Mouse (Mus musculus) hindbrain, embryonic 15.5 days (tissue): ENCODE data around the gene Tyw5. TPM values are rescaled to one million over a fixed set of nuclear protein-coding genes. Genes with fewer than 3 reads are reported as not detected.

Experiments used
- ATAC-seq: fragments of 200-750 bp; cut with Nextera tagmentation; 2 replicates; pipeline ENCODE4 v1.8.0; 2017; ENCODE audit warnings: low read depth, moderate number of reproducible peaks, moderate TSS enrichment; ENCODE audit not compliant: low FRiP score
- H3K27ac ChIP-seq: fragments of 300-500 bp; sonication (generic); replicated peaks from 2 replicates; pipeline ENCODE4 v1.5.1; 2015; ENCODE audit warnings: mild to moderate bottlenecking, inconsistent platforms
- H3K27me3 ChIP-seq: fragments of 300-500 bp; sonication (generic); 2 replicates; pipeline ENCODE4 v1.6.1; 2015; ENCODE audit warnings: control low read depth, inconsistent platforms
- H3K36me3 ChIP-seq: fragments of 300-500 bp; sonication (generic); 2 replicates; pipeline ENCODE4 v1.6.1; 2015; ENCODE audit warnings: control low read depth, inconsistent platforms
- H3K4me1 ChIP-seq: fragments of 300-500 bp; sonication (generic); replicated peaks from 2 replicates; pipeline ENCODE4 v1.6.1; 2015; ENCODE audit warnings: control low read depth, inconsistent platforms
- H3K4me2 ChIP-seq: fragments of 300-500 bp; sonication (generic); 2 replicates; pipeline ENCODE4 v1.6.1; 2015; ENCODE audit warnings: moderate library complexity, mild to moderate bottlenecking, inconsistent platforms
- H3K4me3 ChIP-seq: fragments of 300-500 bp; sonication (generic); 2 replicates; pipeline ENCODE4 v1.5.1; 2015; ENCODE audit warnings: mild to moderate bottlenecking, inconsistent platforms
- H3K9ac ChIP-seq: fragments of 300-500 bp; sonication (generic); 2 replicates; pipeline ENCODE4 v1.6.1; 2015; ENCODE audit warnings: inconsistent platforms
- H3K9me3 ChIP-seq: fragments of 300-500 bp; sonication (generic); 2 replicates; pipeline ENCODE4 v1.6.1; 2016; ENCODE audit warnings: control low read depth, inconsistent platforms
- WGBS: fragments of 180-500 bp; shearing (Covaris S2); methylation state at CpG from one replicate; pipeline ENCODE4 v1.1.7; 2015; 5-methylcytosine and 5-hydroxymethylcytosine counted together
- polyA plus RNA-seq: library from polyadenylated mRNA; unstranded; fragments of >200 nt; fragmentation: Nextera tagmentation; extraction: Ambion mirVana; gene quantifications from 2 replicates; pipeline ENCODE4 v1.2.1, GENCODE M21; 2015

Tyw5 gene
- polyA plus RNA-seq, 1 experiment from 2014 or later: 26.8 TPM

DNA sequence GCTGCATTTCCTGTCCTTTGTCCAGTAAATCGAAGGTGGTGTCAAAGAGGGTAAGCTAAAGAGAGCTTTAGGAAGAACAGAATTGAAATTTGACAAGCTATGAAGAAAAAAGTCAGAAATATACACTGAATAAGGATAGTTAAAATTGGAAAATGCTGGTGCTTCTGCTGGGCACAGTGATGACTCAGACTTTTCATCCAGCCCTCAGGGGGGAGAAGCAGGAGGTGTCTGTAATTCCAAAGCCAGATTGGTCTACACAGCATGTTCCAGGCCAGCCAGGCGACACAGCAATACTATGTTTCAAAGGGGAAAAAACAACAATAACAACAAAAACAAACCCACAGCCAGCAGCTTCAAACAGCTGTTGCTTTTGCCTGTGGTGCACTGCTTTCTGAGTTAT is 6.5 kb upstream of the Tyw5 start:
- H3K9ac ChIP-seq: no peak overlapping the region
- no peak overlapping the region for H3K4me2 ChIP-seq
- H3K9me3 ChIP-seq: no peaks in the 10 kb centered on the region
- H3K4me3 ChIP-seq: no peak overlapping the region
- ATAC-seq: no peak
- H3K36me3 ChIP-seq: peaks cover 47% of the 10 kb centered on the region
- H3K4me1 ChIP-seq: peaks cover 14% of the 10 kb centered on the region
- WGBS: 88% methylated on average over 2 of the region's 2 CpGs
- no peak overlapping the region for H3K27ac ChIP-seq
- H3K27me3 ChIP-seq: no peaks in the 10 kb centered on the region

GRCm38 (mm10) chr1:57408994-57409393 is 2.1 kb upstream of the Tyw5 start:
- WGBS: 93% methylated on average over 2 of the region's 2 CpGs
- peaks cover 37% of the 10 kb centered on the region for H3K4me1 ChIP-seq
- no peak for ATAC-seq
- no peak overlapping the region for H3K4me3 ChIP-seq
- H3K27me3 ChIP-seq: no peaks in the 10 kb centered on the region
- no peak overlapping the region for H3K9ac ChIP-seq
- peaks cover 25% of the 10 kb centered on the region for H3K36me3 ChIP-seq
- H3K4me2 ChIP-seq: peak overlapping the region; percentile 93
- H3K9me3 ChIP-seq: no peaks in the 10 kb centered on the region
- no peak overlapping the region for H3K27ac ChIP-seq

DNA sequence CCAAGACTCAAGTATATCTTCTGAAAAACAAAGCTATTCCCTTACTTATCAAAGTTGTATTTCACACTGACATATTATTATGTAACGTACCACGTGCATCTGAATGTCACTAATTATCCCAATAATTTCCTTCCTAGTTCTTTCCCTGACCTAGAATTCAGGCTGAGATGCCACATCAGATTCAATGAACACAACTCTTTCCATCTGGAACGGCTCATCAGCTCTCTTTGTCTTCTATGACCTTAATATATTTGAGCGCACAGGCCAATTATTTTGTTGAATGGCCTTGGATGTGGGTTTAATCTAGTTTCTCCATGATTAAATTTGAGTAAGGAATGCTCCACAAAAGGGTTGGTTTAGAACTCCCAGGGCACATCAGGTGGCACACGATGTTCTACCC is 4.8 kb downstream of the Tyw5 start:
- no peaks in the 10 kb centered on the region for H3K27me3 ChIP-seq
- 87% methylated on average over 5 of the region's 5 CpGs for WGBS
- no peak overlapping the region for H3K9ac ChIP-seq
- peaks cover 13% of the 10 kb centered on the region for H3K36me3 ChIP-seq
- H3K4me1 ChIP-seq: peaks cover 10% of the 10 kb centered on the region
- no peak overlapping the region for H3K27ac ChIP-seq
- H3K4me3 ChIP-seq: no peak overlapping the region
- no peak for ATAC-seq
- no peak overlapping the region for H3K4me2 ChIP-seq
- H3K9me3 ChIP-seq: no peaks in the 10 kb centered on the region

DNA sequence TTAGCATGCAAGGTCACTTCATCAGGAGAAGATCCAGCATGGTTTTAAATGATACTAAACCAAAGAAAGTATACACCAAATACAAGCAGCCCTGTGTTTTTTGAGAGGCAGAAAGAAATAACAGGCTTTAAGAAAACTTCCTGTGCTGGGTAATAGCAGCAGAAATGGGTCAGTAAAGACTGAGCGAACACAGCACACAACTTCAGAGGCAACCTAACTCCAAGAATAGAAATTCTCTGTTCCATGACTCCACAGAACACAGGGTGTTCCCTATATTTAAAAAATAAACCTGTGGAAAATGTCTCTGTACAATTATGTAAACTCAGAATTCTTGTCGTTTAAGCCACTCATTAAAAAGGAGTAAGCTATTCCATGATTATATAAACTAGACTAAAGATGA is 6.0 kb downstream of the Tyw5 start:
- H3K9ac ChIP-seq: no peak overlapping the region
- H3K36me3 ChIP-seq: peaks cover 21% of the 10 kb centered on the region
- ATAC-seq: no peak
- WGBS: 93% methylated on average over 2 of the region's 2 CpGs
- no peaks in the 10 kb centered on the region for H3K27me3 ChIP-seq
- H3K4me3 ChIP-seq: no peak overlapping the region
- no peaks in the 10 kb centered on the region for H3K9me3 ChIP-seq
- no peak overlapping the region for H3K4me2 ChIP-seq
- H3K27ac ChIP-seq: no peak overlapping the region
- H3K4me1 ChIP-seq: peaks cover 9% of the 10 kb centered on the region

DNA sequence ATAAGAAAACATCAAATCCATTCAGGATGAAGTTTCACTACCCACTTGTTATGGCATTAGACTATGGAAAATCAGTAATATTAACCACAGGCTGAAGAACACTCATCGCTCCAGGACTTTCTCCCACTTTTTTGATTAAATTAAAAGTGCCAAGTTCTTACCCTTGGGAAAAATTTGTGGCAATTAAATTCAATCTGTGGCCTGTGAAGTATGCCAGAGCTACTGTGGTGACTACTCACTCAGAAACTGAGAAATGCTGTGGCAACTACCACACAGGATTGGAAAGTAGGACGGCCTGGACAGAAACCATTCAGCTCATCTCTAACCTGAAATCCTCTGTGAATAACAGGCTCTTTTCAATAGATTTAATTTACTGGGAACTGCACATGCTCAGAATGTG is 6.6 kb downstream of the Tyw5 start:
- Histone ChIP-seq H3K9me3 (no peaks in the 10 kb centered on the region), H3K4me2 (no peak overlapping the region), H3K4me1 (peaks cover 4% of the 10 kb centered on the region), H3K4me3 (no peak overlapping the region), H3K36me3 (peaks cover 23% of the 10 kb centered on the region), H3K27me3 (no peaks in the 10 kb centered on the region), H3K27ac (no peak overlapping the region), H3K9ac (no peak overlapping the region)
- ATAC-seq: no peak
- WGBS: 85% methylated on average over 2 of the region's 2 CpGs

DNA sequence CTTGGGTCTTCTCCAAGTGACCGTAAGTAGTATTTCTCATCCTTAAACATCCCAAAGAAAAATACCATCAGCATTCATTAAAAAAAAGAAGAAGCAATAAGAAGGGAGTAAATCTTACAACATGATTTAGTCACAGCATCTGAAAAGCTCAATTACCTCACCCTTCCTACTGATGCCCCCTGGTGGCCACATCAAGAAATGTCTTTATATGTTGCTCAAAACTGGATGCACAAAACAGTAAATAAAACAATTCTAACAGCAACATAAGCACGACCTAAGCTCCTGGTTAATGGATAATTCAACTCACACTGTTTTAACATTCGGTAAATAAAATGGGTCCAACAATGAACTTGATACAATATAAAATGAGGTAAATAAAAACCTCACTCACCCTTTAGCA is 12.8 kb downstream of the Tyw5 start:
- Histone ChIP-seq H3K9me3 (no peaks in the 10 kb centered on the region), H3K27ac (no peak overlapping the region), H3K4me3 (no peak overlapping the region), H3K27me3 (no peaks in the 10 kb centered on the region), H3K4me1 (no peaks in the 10 kb centered on the region), H3K36me3 (peaks cover 23% of the 10 kb centered on the region), H3K9ac (no peak overlapping the region), H3K4me2 (no peak overlapping the region)
- WGBS: 66% methylated on average over 3 of the region's 3 CpGs
- ATAC-seq: no peak

DNA sequence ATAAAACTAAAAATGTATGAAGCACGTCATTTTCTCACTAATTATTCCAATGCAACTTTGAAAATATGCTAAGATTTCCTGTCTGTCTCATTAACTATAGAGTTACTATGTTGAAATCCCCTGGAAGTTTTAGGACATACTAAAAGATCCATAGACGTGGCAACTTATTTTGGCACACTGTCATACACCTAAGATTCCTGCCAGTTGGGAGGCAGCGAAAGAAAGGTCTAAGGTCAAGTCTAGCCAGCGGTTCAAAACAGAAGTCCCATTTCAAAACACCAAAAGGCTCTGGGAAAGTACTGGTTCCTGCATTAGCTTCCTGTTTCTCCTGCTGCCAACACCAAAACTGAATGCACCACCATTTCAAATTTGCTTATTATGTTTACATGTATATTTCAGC is 14.5 kb downstream of the Tyw5 start:
- ATAC-seq: no peak
- no peaks in the 10 kb centered on the region for H3K9me3 ChIP-seq
- WGBS: 87% methylated on average over 4 of the region's 4 CpGs
- H3K27me3 ChIP-seq: no peaks in the 10 kb centered on the region
- no peak overlapping the region for H3K9ac ChIP-seq
- peaks cover 30% of the 10 kb centered on the region for H3K36me3 ChIP-seq
- no peak overlapping the region for H3K4me3 ChIP-seq
- H3K4me1 ChIP-seq: no peaks in the 10 kb centered on the region
- H3K4me2 ChIP-seq: no peak overlapping the region
- H3K27ac ChIP-seq: no peak overlapping the region

DNA sequence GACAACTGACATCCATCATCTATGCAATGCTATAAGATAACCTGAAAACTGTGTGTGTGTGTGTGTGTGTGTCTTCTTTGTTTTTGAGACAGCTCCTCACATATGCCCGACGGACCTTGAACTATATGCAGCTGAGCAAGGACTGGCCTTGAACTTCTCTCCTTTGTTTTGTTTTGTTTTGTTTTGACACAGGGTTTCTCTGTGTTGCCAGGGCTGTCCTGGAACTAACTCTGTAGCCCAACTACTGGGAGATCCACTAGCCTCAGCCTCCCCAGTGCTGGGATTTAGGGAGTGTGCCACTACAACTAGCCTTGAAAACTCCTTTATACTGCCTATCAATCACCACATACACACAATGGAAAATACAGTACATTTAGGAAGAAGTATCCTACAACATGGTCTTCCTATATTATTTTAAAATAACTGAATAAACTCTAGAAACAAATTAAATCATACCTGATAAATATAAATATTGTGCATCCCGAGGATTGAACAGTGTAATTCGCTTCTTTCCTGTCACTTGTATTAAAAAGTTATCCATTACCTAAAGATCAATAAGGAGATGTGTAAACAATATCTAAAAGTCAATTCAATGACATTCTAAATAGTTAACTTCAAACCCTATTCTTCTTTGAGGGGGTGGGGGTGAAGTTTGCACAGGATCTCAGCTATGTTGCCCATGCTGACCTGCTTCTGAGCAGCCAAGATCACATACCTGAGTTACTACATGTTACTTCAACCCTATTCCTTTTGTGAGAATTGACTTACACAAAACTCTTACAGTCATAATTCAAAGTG is 15.7 kb downstream of the Tyw5 start:
- 95% methylated on average over 4 of the region's 4 CpGs for WGBS
- no peak overlapping the region for H3K9ac ChIP-seq
- no peaks in the 10 kb centered on the region for H3K4me1 ChIP-seq
- no peak for ATAC-seq
- no peak overlapping the region for H3K4me3 ChIP-seq
- no peaks in the 10 kb centered on the region for H3K27me3 ChIP-seq
- H3K4me2 ChIP-seq: no peak overlapping the region
- no peaks in the 10 kb centered on the region for H3K9me3 ChIP-seq
- peaks cover 23% of the 10 kb centered on the region for H3K36me3 ChIP-seq
- H3K27ac ChIP-seq: no peak overlapping the region

- no peak for ATAC-seq
- Histone ChIP-seq H3K9me3 (no peaks in the 10 kb centered on the region), H3K4me3 (no peak overlapping the region), H3K9ac (no peak overlapping the region), H3K36me3 (peaks cover 20% of the 10 kb centered on the region), H3K27me3 (no peaks in the 10 kb centered on the region), H3K27ac (0 out of 2 replicates have a peak overlapping the region, but pooled peaks have one; percentile 10), H3K4me1 (no peaks in the 10 kb centered on the region), H3K4me2 (no peak overlapping the region)
- 75% methylated on average over 8 of the region's 8 CpGs for WGBS
Observed at GRCm38 (mm10) chr1:57388402-57389155, 18.3 kb downstream of the Tyw5 start.

- H3K27me3 ChIP-seq: no peaks in the 10 kb centered on the region
- H3K36me3 ChIP-seq: peaks cover 17% of the 10 kb centered on the region
- peak; percentile 93 for ATAC-seq
- no peak overlapping the region for H3K9ac ChIP-seq
- H3K9me3 ChIP-seq: no peaks in the 10 kb centered on the region
- no peak overlapping the region for H3K27ac ChIP-seq
- H3K4me2 ChIP-seq: no peak overlapping the region
- H3K4me1 ChIP-seq: no peaks in the 10 kb centered on the region
- 32% methylated on average over 2 of the region's 2 CpGs for WGBS
- H3K4me3 ChIP-seq: no peak overlapping the region
Observed at GRCm38 (mm10) chr1:57387876-57388275, 19.0 kb downstream of the Tyw5 start.

DNA sequence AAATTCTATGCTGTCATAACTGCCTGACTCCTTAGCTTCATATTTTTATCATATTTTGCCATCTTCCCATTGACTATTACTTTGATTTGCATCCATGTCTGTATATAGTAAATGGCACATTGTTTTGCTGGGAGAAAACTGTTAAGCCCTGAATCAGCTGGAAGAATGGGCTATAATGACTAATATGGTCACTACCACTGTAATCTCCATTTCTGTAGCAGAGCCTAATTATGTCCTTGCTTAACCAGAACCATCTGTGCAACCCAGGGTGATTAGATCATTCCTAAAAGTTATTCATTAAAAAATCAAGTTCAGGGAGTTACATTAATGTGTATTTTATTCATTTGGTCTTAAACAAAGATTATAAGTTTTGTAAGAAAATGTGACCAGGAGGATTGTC is 20.4 kb downstream of the Tyw5 start:
- H3K4me2 ChIP-seq: no peak overlapping the region
- H3K9me3 ChIP-seq: no peaks in the 10 kb centered on the region
- no peak overlapping the region for H3K27ac ChIP-seq
- no peak overlapping the region for H3K4me3 ChIP-seq
- ATAC-seq: no peak
- peaks cover 16% of the 10 kb centered on the region for H3K36me3 ChIP-seq
- H3K4me1 ChIP-seq: no peaks in the 10 kb centered on the region
- no peaks in the 10 kb centered on the region for H3K27me3 ChIP-seq
- H3K9ac ChIP-seq: no peak overlapping the region
